Mouse (Mus musculus) heart, embryonic 14.5 days (tissue): ENCODE measurements around the gene Med16. TPM values are rescaled to one million over a fixed set of nuclear protein-coding genes. Genes with fewer than 3 reads are reported as not detected.
A peak's percentile ranks its signal among the peaks of the same experiment; 100 is the strongest.

Experiments
- ATAC-seq: fragments of 200-750 bp; cut with Nextera tagmentation; 2 replicates; pipeline ENCODE4 v1.8.0; 2017; ENCODE audit warnings: low read depth, moderate TSS enrichment; ENCODE audit not compliant: insufficient number of reproducible peaks, insufficient read depth, low FRiP score
- H3K27ac ChIP-seq, 2 experiments: fragments of 200-500 bp in 1 of 2; fragments of 300-500 bp in 1 of 2; sonication (generic) in 1 of 2; replicated peaks in 1 of 2; 2 replicates each; pipeline ENCODE4 v1.5.1; 2012 to 2014; ENCODE audit warnings: low read depth in 2 of 2, low read length in 2 of 2, control low read depth in 1 of 2, mild to moderate bottlenecking in 1 of 2, mixed read lengths in 1 of 2; ENCODE audit not compliant: control insufficient read depth in 1 of 2, insufficient read depth in 1 of 2
- H3K27me3 ChIP-seq: fragments of 300-500 bp; sonication (generic); 2 replicates; pipeline ENCODE4 v1.6.1; 2014; ENCODE audit warnings: mild to moderate bottlenecking, low read length, control low read depth; ENCODE audit not compliant: control insufficient read depth, insufficient read depth
- H3K36me3 ChIP-seq: fragments of 300-500 bp; sonication (generic); 2 replicates; pipeline ENCODE4 v1.6.1; 2014; ENCODE audit warnings: mild to moderate bottlenecking, control low read depth, low read length, mixed read lengths; ENCODE audit not compliant: control insufficient read depth, insufficient read depth
- H3K4me1 ChIP-seq, 2 experiments: fragments of 200-500 bp in 1 of 2; fragments of 300-500 bp in 1 of 2; sonication (generic) in 1 of 2; 2 replicates each; pipeline ENCODE4 v1.6.1; 2012 to 2014; ENCODE audit warnings: low read length in 2 of 2, control low read depth in 1 of 2, mixed read lengths in 1 of 2; ENCODE audit not compliant: control insufficient read depth in 2 of 2, insufficient read depth in 2 of 2
- H3K4me2 ChIP-seq: fragments of 300-500 bp; sonication (generic); 2 replicates; pipeline ENCODE4 v1.6.1; 2014; ENCODE audit warnings: mild to moderate bottlenecking, low read length
- H3K4me3 ChIP-seq, 2 experiments: fragments of 200-500 bp in 1 of 2; fragments of 300-500 bp in 1 of 2; sonication (generic) in 1 of 2; 2 replicates each; pipeline ENCODE4 v1.5.1; 2012 to 2014; ENCODE audit warnings: low read length in 2 of 2, mild to moderate bottlenecking in 2 of 2, control low read depth in 1 of 2, low read depth in 1 of 2, moderate library complexity in 1 of 2; ENCODE audit not compliant: control insufficient read depth in 1 of 2, insufficient read depth in 1 of 2
- H3K9ac ChIP-seq: fragments of 300-500 bp; sonication (generic); 2 replicates; pipeline ENCODE4 v1.6.1; 2014; ENCODE audit warnings: mild to moderate bottlenecking, low read length
- H3K9me3 ChIP-seq: fragments of 300-500 bp; sonication (generic); 2 replicates; pipeline ENCODE4 v1.6.1; 2016; ENCODE audit warnings: low read length, control low read depth; ENCODE audit not compliant: control insufficient read depth
- WGBS: fragments of 180-500 bp; shearing (Covaris S2); extraction: QIAGEN DNeasy Blood & Tissue Kit; methylation state at CpG from one replicate; pipeline ENCODE4 v1.1.7; 2014; 5-methylcytosine and 5-hydroxymethylcytosine counted together
- polyA plus RNA-seq: library from polyadenylated mRNA; unstranded; fragments of >200 nt; fragmentation: Nextera tagmentation; extraction: Ambion mirVana; gene quantifications from 2 replicates; pipeline ENCODE4 v1.2.1, GENCODE M21; 2014

Gene Med16
- polyA plus RNA-seq, 1 experiment from 2014 or later = 34.7 TPM

DNA sequence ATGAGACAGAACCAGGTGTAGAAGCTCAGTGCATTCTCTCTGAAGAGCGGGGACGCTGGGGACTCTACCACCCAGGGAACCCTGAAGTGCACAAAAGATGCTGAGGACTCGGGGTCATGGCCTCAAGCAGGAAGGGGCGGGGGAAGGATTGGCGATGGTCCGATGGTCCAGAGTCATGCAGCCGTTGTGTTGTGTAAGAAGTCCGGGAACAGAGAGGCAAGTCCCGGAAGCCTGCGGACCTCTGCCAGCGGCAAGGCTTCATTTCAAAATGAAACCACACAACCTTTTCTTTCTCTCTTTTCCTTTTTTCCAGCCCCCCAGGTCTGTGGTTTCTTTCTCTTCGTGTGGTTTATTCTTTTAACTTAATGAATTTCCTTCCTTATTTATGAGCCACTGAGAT lies 31.0 kb downstream of the Med16 start:
- Histone ChIP-seq H3K36me3 (no peaks in the 10 kb centered on the region), H3K27me3 (peaks cover 7% of the 10 kb centered on the region), H3K4me3 (no peak overlapping the region), H3K9me3 (no peaks in the 10 kb centered on the region), H3K4me2 (no peak overlapping the region), H3K9ac (no peak overlapping the region), H3K27ac (no peak overlapping the region), H3K4me1 (peaks cover 9 to 15% of the 10 kb centered on the region in 2 experiments)
- whole genome bisulfite sequencing = 57% methylated on average over 12 of the region's 12 CpGs
- no peak for ATAC-seq

DNA sequence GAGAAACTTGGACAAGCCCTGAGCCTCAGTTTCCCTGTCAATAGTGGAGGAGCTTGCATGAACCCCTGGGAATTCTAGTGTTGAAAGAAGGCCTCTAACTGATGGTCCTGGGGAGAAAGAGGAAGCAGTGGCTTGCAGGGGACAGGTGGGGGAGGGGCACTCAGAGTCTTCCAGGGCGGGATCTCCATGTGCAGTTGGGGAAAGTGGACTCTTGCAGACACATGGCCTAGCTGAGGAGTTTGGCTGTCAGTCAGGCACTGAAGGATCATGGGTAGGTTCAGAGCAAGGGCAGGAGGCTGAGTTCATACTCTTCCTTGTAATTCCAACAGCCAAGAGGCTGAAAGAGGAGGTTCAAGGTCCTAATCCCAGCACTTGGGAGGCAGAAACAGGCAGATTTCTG lies 31.5 kb downstream of the Med16 start:
- no peak overlapping the region for H3K9ac ChIP-seq
- H3K27ac ChIP-seq = no peak overlapping the region
- H3K9me3 ChIP-seq = no peaks in the 10 kb centered on the region
- H3K4me3 ChIP-seq = no peak overlapping the region
- no peak overlapping the region for H3K4me2 ChIP-seq
- H3K36me3 ChIP-seq = no peaks in the 10 kb centered on the region
- H3K27me3 ChIP-seq = peaks cover 4% of the 10 kb centered on the region; the same call in 1 of the 2 replicates
- peaks cover 5 to 13% of the 10 kb centered on the region in 2 experiments; a peak in 3 of 4 replicates for H3K4me1 ChIP-seq
- 36% methylated on average over 1 of the region's 1 CpGs for WGBS
- ATAC-seq = no peak

GRCm38 (mm10) chr10:79874290-79874862 lies 34.3 kb downstream of the Med16 start, which contains the start of the genes Prtn3 and Plppr3:
TSS of gene Prtn3 (plus strand) at chr10:79874476.
TSS of gene Plppr3 (minus strand) at chr10:79874634.
- Histone ChIP-seq H3K27me3 (peaks cover 4% of the 10 kb centered on the region; the same call in 1 of the 2 replicates), H3K9me3 (no peaks in the 10 kb centered on the region), H3K4me1 (peaks cover 0 to 7% of the 10 kb centered on the region in 2 experiments; a peak in 3 of 4 replicates), H3K9ac (peak within 1 kb of the TSS; percentile 79), H3K4me3 (peak within 1 kb of the TSS; percentile 61 to 63), H3K36me3 (no peaks in the 10 kb centered on the region), H3K27ac (no peak within 1 kb of the TSS), H3K4me2 (peak within 1 kb of the TSS; percentile 99)
- WGBS = under 1% methylated on average over 56 of the region's 57 CpGs
- peak; percentile 36; the same call in 1 of the 2 replicates for ATAC-seq

DNA sequence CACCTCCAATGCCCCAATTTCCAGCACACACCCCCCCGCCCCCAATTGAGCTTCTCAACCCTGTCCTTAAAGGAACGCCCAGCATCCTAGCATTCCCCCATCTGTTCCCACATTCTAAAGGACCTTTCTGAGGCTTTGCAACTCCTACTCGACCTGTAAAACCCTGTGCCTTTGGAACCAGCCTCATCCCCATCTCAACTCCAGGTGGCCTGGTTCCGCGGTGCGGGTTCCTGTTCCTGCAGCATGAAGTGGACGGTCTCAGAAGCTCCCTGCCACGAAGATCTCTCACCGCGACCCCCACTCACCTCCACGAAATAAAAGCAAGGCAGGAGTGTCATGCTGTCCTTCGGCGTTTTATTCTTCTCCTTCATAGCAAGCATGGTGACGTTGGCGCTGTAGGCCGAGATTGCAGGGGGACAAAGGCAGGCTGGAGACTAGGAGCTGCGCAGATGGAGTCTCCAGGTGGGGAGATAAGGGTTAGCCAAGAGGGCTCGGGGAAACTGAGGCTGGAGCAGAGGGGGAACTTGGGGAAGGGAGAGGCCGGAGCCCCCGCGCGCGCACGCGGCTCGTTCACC lies 34.9 kb downstream of the Med16 start:
- Histone ChIP-seq H3K27me3 (peaks cover 4% of the 10 kb centered on the region; the same call in 1 of the 2 replicates), H3K4me3 (peak overlapping the region; percentile 61 to 63), H3K4me1 (peaks cover 0 to 7% of the 10 kb centered on the region in 2 experiments; a peak in 3 of 4 replicates), H3K27ac (no peak overlapping the region), H3K4me2 (peak overlapping the region; percentile 99), H3K36me3 (no peaks in the 10 kb centered on the region), H3K9me3 (no peaks in the 10 kb centered on the region), H3K9ac (peak overlapping the region; percentile 79)
- ATAC-seq = no peak
- 4% methylated on average over 26 of the region's 26 CpGs for WGBS

GRCm38 (mm10) chr10:79873313-79873712 lies 35.4 kb downstream of the Med16 start:
- Histone ChIP-seq H3K27me3 (peaks cover 4% of the 10 kb centered on the region; the same call in 1 of the 2 replicates), H3K9me3 (no peaks in the 10 kb centered on the region), H3K27ac (no peak overlapping the region), H3K9ac (peak overlapping the region; percentile 79), H3K4me2 (peak overlapping the region; percentile 99), H3K36me3 (no peaks in the 10 kb centered on the region), H3K4me3 (peak overlapping the region; percentile 61 to 63; a peak in 3 of 4 replicates), H3K4me1 (peaks cover 0 to 7% of the 10 kb centered on the region in 2 experiments; a peak in 3 of 4 replicates)
- ATAC-seq = no peak
- WGBS = 11% methylated on average over 6 of the region's 6 CpGs

DNA sequence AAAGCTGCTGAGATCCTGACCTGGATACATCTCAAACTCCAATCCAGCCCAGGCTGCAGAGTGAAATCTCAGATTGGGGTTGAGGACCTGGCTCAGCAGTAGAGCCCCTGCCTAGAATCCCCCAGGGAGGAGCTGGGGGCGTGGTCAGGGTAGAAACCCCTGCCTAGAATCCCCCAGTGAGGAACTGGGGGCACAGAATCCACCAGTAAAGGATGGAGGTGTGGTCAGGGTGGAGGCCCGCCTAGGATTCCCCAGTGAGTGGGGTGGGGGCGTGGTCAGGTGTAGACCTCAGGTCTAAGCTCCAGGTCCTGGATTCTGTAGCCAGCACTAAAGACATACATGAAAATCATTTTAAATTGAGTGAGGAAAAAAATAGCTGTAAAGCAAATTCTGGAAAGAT lies 35.9 kb downstream of the Med16 start:
- H3K9ac ChIP-seq = no peak overlapping the region
- no peak overlapping the region for H3K27ac ChIP-seq
- peaks cover 4% of the 10 kb centered on the region; the same call in 1 of the 2 replicates for H3K27me3 ChIP-seq
- H3K4me2 ChIP-seq = no peak overlapping the region
- H3K4me1 ChIP-seq = peaks cover 0 to 7% of the 10 kb centered on the region in 2 experiments; a peak in 3 of 4 replicates
- no peaks in the 10 kb centered on the region for H3K36me3 ChIP-seq
- no peak for ATAC-seq
- H3K9me3 ChIP-seq = no peaks in the 10 kb centered on the region
- 41% methylated on average over 3 of the region's 3 CpGs for WGBS
- no peak overlapping the region for H3K4me3 ChIP-seq

DNA sequence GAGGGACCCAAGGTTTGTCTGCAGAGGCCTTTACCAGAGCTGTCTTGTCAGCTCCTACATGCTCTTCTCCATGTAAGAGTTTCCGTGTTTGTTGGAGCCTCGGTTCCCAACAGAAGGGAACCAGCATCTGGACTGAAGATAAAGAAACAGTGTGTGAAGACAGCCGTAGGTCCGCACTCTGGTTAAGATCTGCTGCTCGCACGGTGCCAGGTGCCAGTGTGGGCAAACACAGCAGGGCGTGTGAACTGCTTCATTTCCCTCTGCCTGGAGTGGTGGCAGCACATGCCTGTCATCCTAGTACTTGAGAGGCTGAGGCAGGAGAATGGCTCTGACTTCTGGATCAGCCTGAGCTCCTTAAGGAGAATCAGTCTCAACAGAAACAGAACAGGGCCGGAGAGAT lies 36.9 kb downstream of the Med16 start:
- WGBS = 87% methylated on average over 8 of the region's 8 CpGs
- no peak for ATAC-seq
- Histone ChIP-seq H3K27ac (no peak overlapping the region), H3K9me3 (no peaks in the 10 kb centered on the region), H3K36me3 (no peaks in the 10 kb centered on the region), H3K4me2 (no peak overlapping the region), H3K4me3 (no peak overlapping the region), H3K4me1 (peaks cover 0 to 7% of the 10 kb centered on the region in 2 experiments; a peak in 3 of 4 replicates), H3K9ac (no peak overlapping the region), H3K27me3 (peaks cover 4% of the 10 kb centered on the region; the same call in 1 of the 2 replicates)
